Mouse (Mus musculus): ENCODE measurements at regions not wholly inside any gene's neighbourhood (a gene's known extent, or its start where the extent isn't known, plus 50 kb on each side); places are given as distances from the start of the nearest gene placed in this dataset.
"Not testable (repeated sequence)": the region's sequence is repeated elsewhere in the genome, so short reads cannot be mapped to it uniquely, and the experiment has no call there.

DNA sequence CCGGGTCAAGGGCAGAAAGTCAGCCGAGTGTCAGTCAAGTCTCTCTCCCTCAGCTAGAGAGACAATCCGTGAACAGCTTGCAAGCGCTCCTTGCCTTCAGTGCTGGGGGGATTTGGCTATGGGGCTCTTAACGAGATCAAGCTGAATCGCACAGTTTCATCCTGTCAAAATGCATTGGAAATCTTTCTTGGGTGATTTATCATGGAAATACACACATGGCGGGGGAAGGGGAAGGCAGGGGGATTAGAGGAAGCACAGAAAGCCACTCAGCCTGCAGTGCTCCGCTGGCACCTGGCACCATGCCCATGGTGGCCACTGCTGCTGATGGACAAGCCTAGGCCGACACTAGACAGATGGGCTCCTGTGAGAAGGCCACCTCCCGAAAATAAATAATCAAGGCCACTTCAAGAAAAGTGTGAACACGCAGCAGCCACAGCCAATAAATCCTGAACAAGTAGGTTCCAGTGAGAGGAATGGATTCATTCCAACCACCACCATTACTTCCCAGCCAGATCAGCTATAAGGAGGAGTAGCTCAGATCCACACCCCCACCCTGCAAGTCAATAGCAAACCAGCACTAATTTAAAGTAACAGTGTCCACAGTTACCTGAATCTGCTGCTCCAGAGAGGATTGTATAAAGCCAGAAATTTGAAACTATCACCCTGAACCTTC, 261.5 kb upstream of the AI593442 start:
- H3K4me1 ChIP-seq: peaks cover 14% of the 10 kb centered on the region
- ATAC-seq (ENCODE audit: insufficient number of reproducible peaks, low FRiP score, low TSS enrichment, low read depth): peak; percentile 61; the same call in 1 of the 2 replicates
- H3K36me3 ChIP-seq: no peaks in the 10 kb centered on the region
- H3K9me3 ChIP-seq: no peaks in the 10 kb centered on the region
- H3K27me3 ChIP-seq: no peaks in the 10 kb centered on the region
- no peak overlapping the region for H3K4me3 ChIP-seq
- H3K27ac ChIP-seq: 0 out of 2 replicates have a peak overlapping the region, but pooled peaks have one; percentile 22
- 31% methylated on average over 11 of the region's 11 CpGs for WGBS
- no peak overlapping the region for H3K9ac ChIP-seq
- H3K4me2 ChIP-seq: peak overlapping the region; percentile 24; the same call in 1 of the 2 replicates

- Histone ChIP-seq H3K27ac (no peak overlapping the region), H3K27me3 (no peaks in the 10 kb centered on the region), H3K36me3 (no peaks in the 10 kb centered on the region), H3K4me3 (no peak overlapping the region), H3K9ac (no peak overlapping the region), H3K9me3 (no peaks in the 10 kb centered on the region), H3K4me1 (no peaks in the 10 kb centered on the region), H3K4me2 (no peak overlapping the region)
- ATAC-seq (ENCODE audit: insufficient number of reproducible peaks, low FRiP score, low TSS enrichment, low read depth): no peak
- 33% methylated on average over 6 of the region's 6 CpGs for WGBS
Measured at GRCm38 (mm10) chr9:52935082-52935481, 255.5 kb upstream of the AI593442 start.

DNA sequence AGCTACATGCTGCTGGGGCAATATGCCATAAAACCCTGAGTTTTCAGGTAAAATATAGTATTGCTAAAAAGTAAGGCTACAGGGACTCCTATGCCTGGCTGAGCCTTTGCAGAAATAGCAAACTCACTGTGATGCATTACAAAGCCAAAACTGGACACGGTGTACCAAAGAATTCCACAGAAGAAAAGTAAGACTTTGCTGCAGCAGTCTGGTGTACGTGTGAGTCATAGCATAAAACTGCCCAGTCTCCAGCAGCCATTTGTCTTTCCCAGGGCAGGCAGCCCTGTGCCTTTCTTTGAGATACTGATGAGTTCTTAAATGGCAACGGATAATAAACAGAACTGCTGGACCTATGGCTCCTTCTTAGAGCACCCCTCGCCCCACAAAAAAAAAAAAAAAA, 237.9 kb upstream of the AI593442 start:
- Histone ChIP-seq H3K27ac (no peak overlapping the region), H3K9me3 (no peaks in the 10 kb centered on the region), H3K9ac (no peak overlapping the region), H3K27me3 (no peaks in the 10 kb centered on the region), H3K4me2 (no peak overlapping the region), H3K4me3 (no peak overlapping the region), H3K36me3 (no peaks in the 10 kb centered on the region), H3K4me1 (no peaks in the 10 kb centered on the region)
- ATAC-seq (ENCODE audit: insufficient number of reproducible peaks, low FRiP score, low TSS enrichment, low read depth): no peak
- WGBS: 65% methylated on average over 4 of the region's 4 CpGs

DNA sequence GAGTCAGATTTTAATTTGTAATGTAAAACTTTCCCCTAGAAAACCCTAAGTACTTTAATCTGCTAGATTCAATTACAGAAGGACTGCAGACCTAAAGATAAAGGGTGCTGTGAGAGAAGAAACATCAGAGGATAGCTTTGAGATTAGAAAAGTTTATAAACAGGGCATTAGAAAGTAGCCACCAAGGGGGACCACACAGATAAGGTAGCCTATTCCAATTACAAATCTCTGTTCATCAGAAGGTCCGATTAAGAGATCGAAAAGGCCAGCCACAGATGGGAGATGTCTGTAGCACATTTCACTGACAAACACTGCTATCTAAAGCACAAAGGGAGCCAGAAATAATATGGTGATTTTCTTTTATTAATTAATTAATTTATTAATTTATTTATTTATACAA, 209.1 kb upstream of the AI593442 start:
- not testable (repeated sequence) for H3K4me3 ChIP-seq; ATAC-seq (ENCODE audit: insufficient number of reproducible peaks, low FRiP score, low TSS enrichment, low read depth); H3K36me3 ChIP-seq; H3K4me1 ChIP-seq; H3K27me3 ChIP-seq; H3K9me3 ChIP-seq; H3K4me2 ChIP-seq; H3K27ac ChIP-seq; H3K9ac ChIP-seq
- no CpG with 5 or more reads among the region's 2 CpGs for WGBS

DNA sequence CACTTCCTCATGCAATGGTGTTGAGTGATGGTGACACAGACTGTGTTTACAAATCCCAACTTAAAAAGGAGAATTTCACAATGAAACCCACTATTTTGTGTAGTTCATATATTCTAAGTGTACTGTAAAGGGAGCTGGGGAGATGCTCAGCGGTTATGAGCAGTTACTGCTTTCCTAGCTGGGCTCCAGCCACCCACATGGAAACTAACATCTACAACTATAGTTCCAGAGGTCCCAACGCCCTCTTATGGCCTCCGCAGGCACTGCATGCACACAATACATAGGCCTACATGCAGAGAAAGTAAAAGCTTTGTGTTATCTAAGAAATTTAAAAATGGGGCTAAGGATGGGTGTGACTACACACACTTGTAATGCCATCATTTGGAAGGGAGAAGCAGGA, 208.4 kb upstream of the AI593442 start:
- no CpG with 5 or more reads among the region's 3 CpGs for WGBS

GRCm38 (mm10) chr9:52867236-52867635, 187.7 kb upstream of the AI593442 start:
- Histone ChIP-seq H3K4me1 (no peaks in the 10 kb centered on the region), H3K27me3 (no peaks in the 10 kb centered on the region), H3K36me3 (no peaks in the 10 kb centered on the region), H3K4me3 (no peak overlapping the region), H3K27ac (no peak overlapping the region), H3K9ac (no peak overlapping the region), H3K4me2 (no peak overlapping the region), H3K9me3 (no peaks in the 10 kb centered on the region)
- ATAC-seq (ENCODE audit: insufficient number of reproducible peaks, low FRiP score, low TSS enrichment, low read depth): no peak
- WGBS: 67% methylated on average over 1 of the region's 1 CpGs

More for the DNA sequence above, 208.4 kb upstream of the AI593442 start:
- H3K9me3 ChIP-seq; H3K4me3 ChIP-seq; ATAC-seq (ENCODE audit: insufficient number of reproducible peaks, low FRiP score, low TSS enrichment, low read depth); H3K4me1 ChIP-seq; H3K27me3 ChIP-seq; H3K27ac ChIP-seq; H3K36me3 ChIP-seq; H3K9ac ChIP-seq; H3K4me2 ChIP-seq: not testable (repeated sequence)

- H3K27ac ChIP-seq: no peak overlapping the region
- 76% methylated on average over 4 of the region's 4 CpGs for WGBS
- H3K27me3 ChIP-seq: no peaks in the 10 kb centered on the region
Measured at GRCm38 (mm10) chr9:52860327-52860726, 180.7 kb upstream of the AI593442 start.

DNA sequence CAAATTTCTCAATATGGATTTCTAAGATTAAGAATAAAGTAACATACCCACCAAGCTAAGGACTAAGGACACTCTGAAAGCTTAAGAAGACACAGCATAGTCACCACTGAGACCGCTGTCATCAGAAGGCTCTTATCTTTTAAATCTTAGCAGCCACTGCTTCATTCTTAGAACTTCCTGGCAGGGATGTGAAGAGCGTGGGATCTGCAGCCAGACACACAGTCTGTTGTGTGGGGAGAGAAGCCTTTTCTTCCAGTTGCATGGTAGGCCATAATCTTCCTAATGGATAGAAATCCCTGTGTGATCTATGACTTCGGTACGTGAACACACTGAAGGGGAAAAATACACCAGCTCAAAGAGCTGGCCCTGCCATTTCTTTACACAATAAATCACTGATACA, 178.8 kb upstream of the AI593442 start:
- no peak overlapping the region for H3K4me2 ChIP-seq
- no peak overlapping the region for H3K27ac ChIP-seq
- no peak overlapping the region for H3K9ac ChIP-seq
- WGBS: 83% methylated on average over 4 of the region's 4 CpGs
- no peaks in the 10 kb centered on the region for H3K36me3 ChIP-seq
- H3K27me3 ChIP-seq: no peaks in the 10 kb centered on the region
- no peaks in the 10 kb centered on the region for H3K9me3 ChIP-seq
- ATAC-seq (ENCODE audit: insufficient number of reproducible peaks, low FRiP score, low TSS enrichment, low read depth): no peak
- H3K4me1 ChIP-seq: no peaks in the 10 kb centered on the region
- no peak overlapping the region for H3K4me3 ChIP-seq

More at GRCm38 (mm10) chr9:52860327-52860726, 180.7 kb upstream of the AI593442 start:
- Histone ChIP-seq H3K9me3 (no peaks in the 10 kb centered on the region), H3K4me2 (no peak overlapping the region), H3K9ac (no peak overlapping the region), H3K36me3 (no peaks in the 10 kb centered on the region), H3K4me1 (no peaks in the 10 kb centered on the region), H3K4me3 (no peak overlapping the region)
- ATAC-seq (ENCODE audit: insufficient number of reproducible peaks, low FRiP score, low TSS enrichment, low read depth): no peak

- ATAC-seq (ENCODE audit: insufficient number of reproducible peaks, low FRiP score, low TSS enrichment, low read depth): no peak
- 68% methylated on average over 6 of the region's 6 CpGs for WGBS
Measured at GRCm38 (mm10) chr9:52853338-52853737, 173.8 kb upstream of the AI593442 start.

GRCm38 (mm10) chr9:52850552-52850951, 171.0 kb upstream of the AI593442 start:
- Histone ChIP-seq H3K4me2 (no peak overlapping the region), H3K27me3 (no peaks in the 10 kb centered on the region), H3K4me1 (no peaks in the 10 kb centered on the region), H3K36me3 (no peaks in the 10 kb centered on the region), H3K9me3 (no peaks in the 10 kb centered on the region), H3K4me3 (no peak overlapping the region), H3K9ac (no peak overlapping the region), H3K27ac (no peak overlapping the region)
- WGBS: 79% methylated on average over 2 of the region's 2 CpGs
- ATAC-seq (ENCODE audit: insufficient number of reproducible peaks, low FRiP score, low TSS enrichment, low read depth): no peak

More at GRCm38 (mm10) chr9:52853338-52853737, 173.8 kb upstream of the AI593442 start:
- no peaks in the 10 kb centered on the region for H3K36me3 ChIP-seq
- no peak overlapping the region for H3K4me2 ChIP-seq
- H3K4me1 ChIP-seq: no peaks in the 10 kb centered on the region
- no peak overlapping the region for H3K9ac ChIP-seq
- H3K27me3 ChIP-seq: no peaks in the 10 kb centered on the region
- no peak overlapping the region for H3K4me3 ChIP-seq
- H3K27ac ChIP-seq: no peak overlapping the region
- no peaks in the 10 kb centered on the region for H3K9me3 ChIP-seq

DNA sequence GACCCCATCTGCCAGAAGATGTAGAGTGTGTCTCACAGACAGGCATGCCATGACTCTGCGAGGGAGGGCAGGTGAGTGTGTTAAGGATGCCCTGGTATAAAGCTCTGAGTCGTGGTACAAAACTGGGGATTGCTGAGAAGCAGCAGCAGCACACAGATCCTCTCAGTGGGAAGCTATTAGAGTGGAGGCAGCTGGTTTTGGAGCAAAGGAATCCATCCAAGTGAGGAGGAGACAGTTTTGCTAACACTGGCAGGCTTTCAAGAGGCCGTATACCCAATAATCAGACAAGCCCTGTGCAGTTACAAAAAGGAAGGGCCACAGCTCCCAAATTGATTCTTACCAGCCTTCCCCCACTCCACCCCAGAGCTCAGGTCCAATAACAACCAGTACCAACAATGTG, 170.4 kb upstream of the AI593442 start:
- no peaks in the 10 kb centered on the region for H3K27me3 ChIP-seq
- ATAC-seq (ENCODE audit: insufficient number of reproducible peaks, low FRiP score, low TSS enrichment, low read depth): no peak

GRCm38 (mm10) chr9:52841105-52841504, 161.5 kb upstream of the AI593442 start:
- Histone ChIP-seq H3K9ac (no peak overlapping the region), H3K27me3 (no peaks in the 10 kb centered on the region), H3K4me1 (no peaks in the 10 kb centered on the region), H3K27ac (no peak overlapping the region), H3K4me2 (no peak overlapping the region), H3K4me3 (no peak overlapping the region), H3K9me3 (no peaks in the 10 kb centered on the region), H3K36me3 (no peaks in the 10 kb centered on the region)
- ATAC-seq (ENCODE audit: insufficient number of reproducible peaks, low FRiP score, low TSS enrichment, low read depth): no peak
- 84% methylated on average over 4 of the region's 4 CpGs for WGBS

More for the DNA sequence above, 170.4 kb upstream of the AI593442 start:
- 54% methylated on average over 3 of the region's 3 CpGs for WGBS
- H3K27ac ChIP-seq: no peak overlapping the region
- no peak overlapping the region for H3K4me3 ChIP-seq
- H3K4me2 ChIP-seq: no peak overlapping the region
- no peaks in the 10 kb centered on the region for H3K4me1 ChIP-seq
- no peaks in the 10 kb centered on the region for H3K9me3 ChIP-seq
- no peaks in the 10 kb centered on the region for H3K36me3 ChIP-seq
- H3K9ac ChIP-seq: no peak overlapping the region

DNA sequence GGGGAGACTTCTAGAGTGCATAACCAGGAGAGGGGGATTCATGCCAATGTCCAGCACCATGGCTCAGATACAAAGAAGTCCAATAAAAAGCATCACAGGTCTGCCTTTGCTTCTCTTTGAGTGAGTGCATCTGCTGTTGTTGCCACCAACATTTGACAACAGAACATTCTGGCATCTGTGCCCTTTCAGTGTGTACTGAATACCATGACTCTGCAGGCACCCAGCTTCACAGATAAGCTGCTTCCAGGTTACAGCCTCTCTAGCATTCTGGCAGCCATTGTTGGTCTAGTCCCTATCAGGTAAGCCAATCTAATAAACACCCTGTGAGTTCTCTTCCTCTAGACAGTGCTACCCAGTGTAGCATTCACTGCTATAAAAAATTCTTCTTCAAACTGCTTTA, 160.4 kb upstream of the AI593442 start:
- H3K9ac ChIP-seq: no peak overlapping the region
- H3K9me3 ChIP-seq: no peaks in the 10 kb centered on the region
- no peaks in the 10 kb centered on the region for H3K27me3 ChIP-seq
- no peaks in the 10 kb centered on the region for H3K4me1 ChIP-seq
- H3K27ac ChIP-seq: no peak overlapping the region
- H3K4me3 ChIP-seq: no peak overlapping the region
- no peaks in the 10 kb centered on the region for H3K36me3 ChIP-seq
- ATAC-seq (ENCODE audit: insufficient number of reproducible peaks, low FRiP score, low TSS enrichment, low read depth): no peak
- no peak overlapping the region for H3K4me2 ChIP-seq

Data from limb, embryonic 15.5 days (tissue).